Mouse (Mus musculus) A20 (cell line): ENCODE data around the gene Hpf1.

Experiments
- DNase-seq: peaks from one replicate; pipeline ENCODE4 v3.0.0-alpha.2; 2011; ENCODE audit warnings: low read depth, low spot score

Gene Hpf1

GRCm38 (mm10) chr8:60895878-60896277 lies 5.7 kb downstream of the Hpf1 start:
- no peak for DNase-seq

GRCm38 (mm10) chr8:60900147-60900546 lies 9.9 kb downstream of the Hpf1 start:
- no peak for DNase-seq

GRCm38 (mm10) chr8:60912081-60912480 lies 21.9 kb downstream of the Hpf1 start:
- peak; percentile 63 for DNase-seq

- DNase-seq, result no peak
These were observed 22.3 kb downstream of the Hpf1 start for GRCm38 (mm10) chr8:60912554-60912953.

GRCm38 (mm10) chr8:60919069-60919468 lies 28.9 kb downstream of the Hpf1 start:
- no peak for DNase-seq

GRCm38 (mm10) chr8:60920176-60920575 lies 30.0 kb downstream of the Hpf1 start:
- DNase-seq, result peak; percentile 56

GRCm38 (mm10) chr8:60933617-60934016 lies 43.4 kb downstream of the Hpf1 start:
- peak; percentile 28 for DNase-seq

GRCm38 (mm10) chr8:60938717-60939424 lies 48.7 kb downstream of the Hpf1 start:
- no peak for DNase-seq

- no peak for DNase-seq
These were observed 52.6 kb downstream of the Hpf1 start for GRCm38 (mm10) chr8:60942867-60943266.

- no peak for DNase-seq
These were observed 57.3 kb downstream of the Hpf1 start for GRCm38 (mm10) chr8:60947503-60947902.

- no peak for DNase-seq
These were observed 59.6 kb downstream of the Hpf1 start for GRCm38 (mm10) chr8:60949859-60950258.

GRCm38 (mm10) chr8:60951271-60951670 lies 61.1 kb downstream of the Hpf1 start:
- no peak for DNase-seq

GRCm38 (mm10) chr8:60951757-60952156 lies 61.5 kb downstream of the Hpf1 start:
- no peak for DNase-seq

- DNase-seq, result no peak
These were observed 62.6 kb downstream of the Hpf1 start for GRCm38 (mm10) chr8:60952803-60953202.

GRCm38 (mm10) chr8:60954281-60955014 lies 64.2 kb downstream of the Hpf1 start:
- DNase-seq, result no peak

- DNase-seq, result peak; percentile 40
These were observed 66.6 kb downstream of the Hpf1 start for GRCm38 (mm10) chr8:60956847-60957246.
